Mouse (Mus musculus): Measurements from ENCODE around the gene Opcml.

- TF ChIP-seq POLR2A (IDR thresholded peaks at IDR 0.05; ENCODE audit: low read depth, low read length) (no peak), CTCF (IDR thresholded peaks at IDR 0.05; ENCODE audit: extremely low read depth, insufficient read length, insufficient replicate concordance, low read depth, low read length) (no peak)
These were observed 432.2 kb downstream of the Opcml start for GRCm38 (mm10) chr9:28222726-28223125.

Measured in small intestine, adult 2 months (tissue).